In the genomic region with DNA sequence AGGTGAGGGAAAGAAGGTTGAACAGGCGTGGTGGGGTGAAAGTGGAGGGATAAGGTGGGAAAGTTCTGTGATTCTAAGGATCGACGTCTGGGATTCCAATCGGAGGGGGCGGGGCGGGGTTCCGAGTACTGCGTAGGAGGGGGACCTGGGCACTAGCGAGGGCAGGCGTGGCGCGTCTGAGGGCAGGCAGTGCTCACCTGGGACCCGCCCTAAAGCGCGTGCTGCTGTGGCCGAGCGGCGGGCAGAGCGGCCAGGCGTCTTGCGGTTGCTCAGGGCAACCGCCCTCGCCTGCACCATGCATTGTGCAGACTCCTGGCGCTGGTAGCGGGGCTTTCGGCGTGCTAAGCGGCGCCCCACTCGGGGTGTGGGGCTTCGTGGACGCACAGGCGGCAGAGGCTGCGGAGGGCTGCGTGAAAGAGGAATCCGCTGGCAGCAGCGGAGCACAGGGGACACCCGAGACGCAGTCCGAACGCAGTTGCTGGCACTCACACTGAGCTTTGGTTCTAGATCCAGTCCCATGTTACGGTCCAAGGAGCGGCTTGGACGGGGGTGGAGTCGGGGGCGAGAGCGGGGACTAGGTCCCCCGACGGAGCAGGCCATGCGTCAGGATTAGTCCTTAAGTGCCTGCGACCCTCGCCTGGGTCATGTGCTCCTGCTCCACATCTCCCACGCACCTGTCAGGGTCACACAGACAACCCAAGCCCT, we compare ENCODE assay signal across 10 mouse cellular contexts. TPM values are rescaled to one million over a fixed set of nuclear protein-coding genes. Genes with fewer than 3 reads are reported as not detected.
DNase-seq lines count a peak whose midpoint lies in the region; ATAC-seq lines count a peak whose summit lies in the region.
"Had no signal": no experiment of that assay in that cellular context is flagged by ENCODE, and none has a peak within 500 bp of the region (broad histone marks: within the 10 kb centered on the region; RNA-seq: fewer than 3 reads in every experiment).

A gene (minus strand): TSS at position 51 of the 705 bp plus-strand sequence.

- DNase-seq in heart, adult 18-20 months, result no peak
- DNase-seq in embryo, embryonic 10 days (ENCODE audit: low spot score), result peak; percentile 45
- no peak for DNase-seq in liver, embryonic 11.5 days (ENCODE audit: low spot score)
- DNase-seq in neural tube, embryonic 11.5 days (ENCODE audit: low spot score), result peak; percentile 47
- no peak for DNase-seq in thymus, postnatal 4 days
- DNase-seq in natural killer cell, adult 2 months (ENCODE audit: low spot score in 2 of 2), result no peak

- no peak within 1 kb of the TSS for H3K9ac ChIP-seq in heart, embryonic 11.5 days (ENCODE audit: low read depth, low read length)
- H3K9ac ChIP-seq in hindbrain, embryonic 16.5 days (ENCODE audit: low read depth, low read length), result peak within 1 kb of the TSS; percentile 71
- H3K9ac ChIP-seq in liver, embryonic 11.5 days (ENCODE audit: low read depth, low read length), result no peak within 1 kb of the TSS
- H3K9ac ChIP-seq in neural tube, embryonic 11.5 days (ENCODE audit: low read length), result peak within 1 kb of the TSS; percentile 60

- peak within 1 kb of the TSS; percentile 43 for H3K4me3 ChIP-seq in heart, embryonic 11.5 days (ENCODE audit: low read depth, low read length)
- H3K4me3 ChIP-seq in hindbrain, embryonic 16.5 days (ENCODE audit: low read length), result peak within 1 kb of the TSS; percentile 49
- peak within 1 kb of the TSS; percentile 34 for H3K4me3 ChIP-seq in liver, embryonic 11.5 days (ENCODE audit: low read depth, low read length)
- H3K4me3 ChIP-seq in neural tube, embryonic 11.5 days (ENCODE audit: low read depth, low read length), result peak within 1 kb of the TSS; percentile 34

- 2% methylated on average over 53 of the region's 53 CpGs for WGBS in heart, embryonic 11.5 days (ENCODE audit: insufficient replicate concordance)
- WGBS in hindbrain, embryonic 16.5 days, result 2% methylated on average over 51 of the region's 53 CpGs
- WGBS in liver, embryonic 11.5 days, result 5% methylated on average over 53 of the region's 53 CpGs
- 4% methylated on average over 52 of the region's 53 CpGs for WGBS in neural tube, embryonic 11.5 days

- H3K4me1 ChIP-seq in heart, embryonic 11.5 days (ENCODE audit: control insufficient read depth, insufficient read depth, low read length), result no peaks in the 10 kb centered on the region
- peaks cover 5% of the 10 kb centered on the region for H3K4me1 ChIP-seq in hindbrain, embryonic 16.5 days (ENCODE audit: control insufficient read depth, insufficient read depth, low read depth, low read length)
- H3K4me1 ChIP-seq in liver, embryonic 11.5 days (replicated peaks; ENCODE audit: control insufficient read depth, insufficient read depth, low read length), result peaks cover 3% of the 10 kb centered on the region
- peaks cover 7% of the 10 kb centered on the region; the same call in 1 of the 2 replicates for H3K4me1 ChIP-seq in neural tube, embryonic 11.5 days (ENCODE audit: control insufficient read depth, insufficient read depth, low read length)

- H3K27ac ChIP-seq in heart, embryonic 11.5 days (ENCODE audit: low read depth, low read length), result no peak within 1 kb of the TSS
- H3K27ac ChIP-seq in hindbrain, embryonic 16.5 days (ENCODE audit: low read depth, low read length), result no peak within 1 kb of the TSS
- H3K27ac ChIP-seq in liver, embryonic 11.5 days (ENCODE audit: low read depth, low read length), result no peak within 1 kb of the TSS
- H3K27ac ChIP-seq in neural tube, embryonic 11.5 days (ENCODE audit: low read depth, low read length), result no peak within 1 kb of the TSS

- peaks cover 30% of the 10 kb centered on the region for H3K27me3 ChIP-seq in heart, embryonic 11.5 days (ENCODE audit: control insufficient read depth, insufficient read depth, low read length)
- peaks cover 6% of the 10 kb centered on the region; the same call in 1 of the 2 replicates for H3K27me3 ChIP-seq in hindbrain, embryonic 16.5 days (replicated peaks; ENCODE audit: control insufficient read depth, insufficient read depth, low read length)
- peaks cover 29% of the 10 kb centered on the region for H3K27me3 ChIP-seq in liver, embryonic 11.5 days (replicated peaks; ENCODE audit: control insufficient read depth, insufficient read depth, low read length)
- peaks cover 16% of the 10 kb centered on the region for H3K27me3 ChIP-seq in neural tube, embryonic 11.5 days (ENCODE audit: control insufficient read depth, insufficient read depth, low read length)

- H3K9me3 ChIP-seq in heart, embryonic 11.5 days (replicated peaks; ENCODE audit: control insufficient read depth, low read length), result no peaks in the 10 kb centered on the region
- no peaks in the 10 kb centered on the region for H3K9me3 ChIP-seq in hindbrain, embryonic 16.5 days (ENCODE audit: control insufficient read depth, low read length)
- H3K9me3 ChIP-seq in liver, embryonic 11.5 days (ENCODE audit: control insufficient read depth, low read length), result no peaks in the 10 kb centered on the region
- H3K9me3 ChIP-seq in neural tube, embryonic 11.5 days (ENCODE audit: control insufficient read depth, low read length), result no peaks in the 10 kb centered on the region
- H3K9me3 ChIP-seq: G1E had no signal

- ATAC-seq in heart, embryonic 11.5 days (replicated peaks; ENCODE audit: insufficient number of reproducible peaks, low FRiP score, low TSS enrichment), result peak; percentile 61; the same call in 1 of the 2 replicates
- peak; percentile 80 for ATAC-seq in hindbrain, embryonic 16.5 days
- peak; percentile 23; the same call in 1 of the 2 replicates for ATAC-seq in liver, embryonic 11.5 days (replicated peaks; ENCODE audit: low FRiP score)
- ATAC-seq in neural tube, embryonic 11.5 days (ENCODE audit: insufficient read depth, low FRiP score, low TSS enrichment), result peak; percentile 55; the same call in 1 of the 2 replicates

- peak within 1 kb of the TSS; percentile 86 for H3K4me2 ChIP-seq in heart, embryonic 11.5 days
- H3K4me2 ChIP-seq in hindbrain, embryonic 16.5 days (ENCODE audit: low read length), result peak within 1 kb of the TSS; percentile 95
- peak within 1 kb of the TSS; percentile 67 for H3K4me2 ChIP-seq in liver, embryonic 11.5 days
- peak within 1 kb of the TSS; percentile 83 for H3K4me2 ChIP-seq in neural tube, embryonic 11.5 days (ENCODE audit: low read depth)

- H3K36me3 ChIP-seq in heart, embryonic 11.5 days (ENCODE audit: control insufficient read depth, insufficient read depth, low read length), result no peaks in the 10 kb centered on the region
- H3K36me3 ChIP-seq in hindbrain, embryonic 16.5 days (ENCODE audit: control insufficient read depth, insufficient read depth, low read length), result no peaks in the 10 kb centered on the region
- no peaks in the 10 kb centered on the region for H3K36me3 ChIP-seq in liver, embryonic 11.5 days (ENCODE audit: control insufficient read depth, insufficient read depth, low read length)
- no peaks in the 10 kb centered on the region for H3K36me3 ChIP-seq in neural tube, embryonic 11.5 days (ENCODE audit: control insufficient read depth, insufficient read depth, low read length)
- H3K36me3 ChIP-seq: G1E had no signal

RNA-seq across cellular contexts. Expression of the gene that starts here (rescaled TPM):
- polyA plus RNA-seq in heart, embryonic 11.5 days (2014; fragmentation: Nextera tagmentation; extraction: Ambion mirVana), result not detected in 2 replicates
- total RNA-seq in heart, adult 18-20 months (2021), result not detected
- 0.06 and 0.13 TPM in 2 replicates for polyA plus RNA-seq in hindbrain, embryonic 16.5 days (2015; fragmentation: Nextera tagmentation; extraction: Ambion mirVana)
- not detected in 2 replicates for polyA plus RNA-seq in liver, embryonic 11.5 days (2014; fragmentation: Nextera tagmentation; extraction: Ambion mirVana)
- not detected in 2 replicates for polyA plus RNA-seq in neural tube, embryonic 11.5 days (2014; fragmentation: Nextera tagmentation; extraction: Ambion mirVana)
- total RNA-seq: hematopoietic stem cell, adult 5-6 weeks had no signal
- polyA plus RNA-seq: G1E had no signal

Comparison
In these comparisons a context has a peak if more than half of its experiments do, and no peak if none do; other contexts are left out.
1. Peak in ATAC-seq, H3K4me3 ChIP-seq and H3K4me2 ChIP-seq in heart, embryonic 11.5 days; RNA of the gene not detected or under 1 TPM.
2. Peak in ATAC-seq, H3K4me3 ChIP-seq, H3K9ac ChIP-seq and H3K4me2 ChIP-seq in hindbrain, embryonic 16.5 days; RNA of the gene not detected or under 1 TPM.
3. Peak in ATAC-seq, H3K4me3 ChIP-seq and H3K4me2 ChIP-seq in liver, embryonic 11.5 days; RNA of the gene not detected or under 1 TPM.
4. Peak in DNase-seq, ATAC-seq, H3K4me3 ChIP-seq, H3K9ac ChIP-seq and H3K4me2 ChIP-seq in neural tube, embryonic 11.5 days; RNA of the gene not detected or under 1 TPM.
5. ATAC-seq: peak in every context shown above with its lines; median percentile 80 in hindbrain, embryonic 16.5 days; 61 in heart, embryonic 11.5 days; 55 in neural tube, embryonic 11.5 days; 23 in liver, embryonic 11.5 days.